In genomic region chr12:100907598-100908297, GRCm38 (mm10) we compare ENCODE assay signal across 7 mouse cellular contexts. TPM values are rescaled to one million over a fixed set of nuclear protein-coding genes. Genes with fewer than 3 reads are reported as not detected.
DNase-seq lines count a peak whose midpoint lies in the region; ATAC-seq and TF ChIP-seq lines count a peak whose summit lies in the region.

Gene Gpr68 (minus strand): TSS chr12:100908198.

- H3K9me3 ChIP-seq in heart, embryonic 11.5 days (replicated peaks; ENCODE audit: control insufficient read depth, low read length), result no peaks in the 10 kb centered on the region
- H3K9me3 ChIP-seq in midbrain, embryonic 12.5 days, result no peaks in the 10 kb centered on the region

- DNase-seq in spleen, adult 2 months (ENCODE audit: low read depth in 1 of 2, low spot score in 2 of 2), result no peak
- no peak for DNase-seq in spleen, postnatal 10 days (ENCODE audit: low spot score in 2 of 2)
- DNase-seq in cerebellum, adult 9-11 months, result peak; percentile 78
- peak; percentile 46 for DNase-seq in kidney, postnatal 10 days
- DNase-seq in spleen, adult 12 weeks (ENCODE audit: low spot score), result no peak

- peak; percentile 68; the same call in 1 of the 2 replicates for ATAC-seq in heart, embryonic 11.5 days (replicated peaks; ENCODE audit: insufficient number of reproducible peaks, low FRiP score, low TSS enrichment)
- ATAC-seq in midbrain, embryonic 12.5 days (ENCODE audit: low FRiP score, low read depth), result peak; percentile 83

- WGBS in spleen, adult 2 months, result 6% methylated on average over 39 of the region's 39 CpGs
- 3% methylated on average over 39 of the region's 39 CpGs for WGBS in heart, embryonic 11.5 days (ENCODE audit: insufficient replicate concordance)
- WGBS in midbrain, embryonic 12.5 days, result 4% methylated on average over 39 of the region's 39 CpGs

- peaks cover 3% of the 10 kb centered on the region for H3K27me3 ChIP-seq in spleen, adult 2 months (ENCODE audit: control insufficient read depth, insufficient read depth, low read length)
- peaks cover 26% of the 10 kb centered on the region; the same call in 1 of the 2 replicates for H3K27me3 ChIP-seq in heart, embryonic 11.5 days (ENCODE audit: control insufficient read depth, insufficient read depth, low read length)
- H3K27me3 ChIP-seq in midbrain, embryonic 12.5 days, result peaks cover 19% of the 10 kb centered on the region

- no peak within 1 kb of the TSS for H3K27ac ChIP-seq in spleen, adult 2 months (ENCODE audit: insufficient read depth, low read length)
- no peak within 1 kb of the TSS for H3K27ac ChIP-seq in heart, embryonic 11.5 days (ENCODE audit: low read depth, low read length)
- no peak within 1 kb of the TSS for H3K27ac ChIP-seq in midbrain, embryonic 12.5 days (replicated peaks)

- H3K9ac ChIP-seq in heart, embryonic 11.5 days (ENCODE audit: low read depth, low read length), result peak within 1 kb of the TSS; percentile 69
- H3K9ac ChIP-seq in midbrain, embryonic 12.5 days (replicated peaks), result peak within 1 kb of the TSS; percentile 46

- H3K4me2 ChIP-seq in heart, embryonic 11.5 days, result peak within 1 kb of the TSS; percentile 86
- H3K4me2 ChIP-seq in midbrain, embryonic 12.5 days (replicated peaks), result peak within 1 kb of the TSS; percentile 65

- no peak for TF ChIP-seq POLR2A in spleen, adult 2 months (IDR thresholded peaks at IDR 0.05; ENCODE audit: low read depth, low read length)

- TF ChIP-seq CTCF in spleen, adult 2 months (IDR thresholded peaks at IDR 0.05; ENCODE audit: extremely low read depth, insufficient read depth, insufficient read length, insufficient replicate concordance), result no peak

- H3K4me3 ChIP-seq in spleen, adult 2 months (ENCODE audit: extremely low read depth, insufficient read depth, insufficient read length), result no peak within 1 kb of the TSS
- peak within 1 kb of the TSS; percentile 53 for H3K4me3 ChIP-seq in heart, embryonic 11.5 days (ENCODE audit: low read depth, low read length)
- H3K4me3 ChIP-seq in midbrain, embryonic 12.5 days, result peak within 1 kb of the TSS; percentile 42

- H3K36me3 ChIP-seq in spleen, adult 2 months (ENCODE audit: control insufficient read depth, insufficient read depth, low read length), result peaks cover 8% of the 10 kb centered on the region
- no peaks in the 10 kb centered on the region for H3K36me3 ChIP-seq in heart, embryonic 11.5 days (ENCODE audit: control insufficient read depth, insufficient read depth, low read length)
- peaks cover 18% of the 10 kb centered on the region for H3K36me3 ChIP-seq in midbrain, embryonic 12.5 days

- H3K4me1 ChIP-seq in spleen, adult 2 months (ENCODE audit: control insufficient read depth, insufficient read depth, insufficient read length), result peaks cover 18% of the 10 kb centered on the region
- no peaks in the 10 kb centered on the region for H3K4me1 ChIP-seq in heart, embryonic 11.5 days (ENCODE audit: control insufficient read depth, insufficient read depth, low read length)
- H3K4me1 ChIP-seq in midbrain, embryonic 12.5 days, result peaks cover 15% of the 10 kb centered on the region

RNA-seq across cellular contexts. Expression of gene Gpr68, which starts in this region (rescaled TPM):
- 14.0 and 18.2 TPM in 2 replicates for polyA plus RNA-seq in spleen, adult 2 months (2012; rRNA removed)
- 3.2 and 4.2 TPM in 2 replicates for polyA plus RNA-seq in heart, embryonic 11.5 days (2014; fragmentation: Nextera tagmentation; extraction: Ambion mirVana)
- polyA plus RNA-seq in midbrain, embryonic 12.5 days (2016; fragmentation: Nextera tagmentation; extraction: Ambion mirVana), result 0.35 and 0.60 TPM in 2 replicates

Comparison
In these comparisons a context has a peak if more than half of its experiments do, and no peak if none do; other contexts are left out.
1. Peak in ATAC-seq, H3K4me3 ChIP-seq, H3K9ac ChIP-seq and H3K4me2 ChIP-seq in midbrain, embryonic 12.5 days; RNA of the gene not detected or under 1 TPM.
2. DNase-seq: peak in cerebellum, adult 9-11 months (single experiment) and kidney, postnatal 10 days (single experiment); none in spleen, adult 2 months (0 of 2), spleen, postnatal 10 days (0 of 2) and spleen, adult 12 weeks (single experiment).